Mouse (Mus musculus) neural tube, embryonic 12.5 days (tissue): ENCODE data around the gene Lrrk1. TPM values are rescaled to one million over a fixed set of nuclear protein-coding genes. Genes with fewer than 3 reads are reported as not detected.

Source experiments
- ATAC-seq: fragments of 200-750 bp; cut with Nextera tagmentation; 2 replicates; pipeline ENCODE4 v1.8.0; 2017; ENCODE audit warnings: low read depth, mild to moderate bottlenecking, moderate TSS enrichment, moderate library complexity; ENCODE audit not compliant: low FRiP score
- H3K27ac ChIP-seq: fragments of 300-500 bp; sonication (generic); 2 replicates; pipeline ENCODE4 v1.5.1; 2016
- H3K27me3 ChIP-seq: fragments of 300-500 bp; sonication (generic); replicated peaks from 2 replicates; pipeline ENCODE4 v1.6.1; 2016; ENCODE audit warnings: mild to moderate bottlenecking
- H3K36me3 ChIP-seq: fragments of 300-500 bp; sonication (generic); 2 replicates; pipeline ENCODE4 v1.6.1; 2016; ENCODE audit warnings: mild to moderate bottlenecking
- H3K4me1 ChIP-seq: fragments of 300-500 bp; sonication (generic); 2 replicates; pipeline ENCODE4 v1.6.1; 2016
- H3K4me2 ChIP-seq: fragments of 300-500 bp; sonication (generic); replicated peaks from 2 replicates; pipeline ENCODE4 v1.6.1; 2016; ENCODE audit warnings: mild to moderate bottlenecking
- H3K4me3 ChIP-seq: fragments of 300-500 bp; sonication (generic); 2 replicates; pipeline ENCODE4 v1.5.1; 2016
- H3K9ac ChIP-seq: fragments of 300-500 bp; sonication (generic); 2 replicates; pipeline ENCODE4 v1.6.1; 2016; ENCODE audit warnings: mild to moderate bottlenecking
- H3K9me3 ChIP-seq: fragments of 300-500 bp; sonication (generic); 2 replicates; pipeline ENCODE4 v1.6.1; 2016; ENCODE audit warnings: mild to moderate bottlenecking
- WGBS: fragments of 180-500 bp; shearing (Covaris S2); methylation state at CpG from one replicate; pipeline ENCODE4 v1.1.7; 2016; 5-methylcytosine and 5-hydroxymethylcytosine counted together
- polyA plus RNA-seq: library from polyadenylated mRNA; unstranded; fragments of >200 nt; fragmentation: Nextera tagmentation; extraction: Ambion mirVana; gene quantifications from 2 replicates; pipeline ENCODE4 v1.2.1, GENCODE M21; 2016

The Lrrk1 gene
- polyA plus RNA-seq, 1 experiment from 2014 or later = 8.5 TPM

- WGBS = 12% methylated on average over 8 of the region's 8 CpGs
- no peak for ATAC-seq
- Histone ChIP-seq H3K27me3 (no peaks in the 10 kb centered on the region), H3K4me2 (peak overlapping the region; percentile 27; the same call in 1 of the 2 replicates), H3K36me3 (no peaks in the 10 kb centered on the region), H3K27ac (no peak overlapping the region), H3K4me1 (peaks cover 17% of the 10 kb centered on the region), H3K9ac (no peak overlapping the region), H3K9me3 (no peaks in the 10 kb centered on the region), H3K4me3 (no peak overlapping the region)
These were observed 165.5 kb downstream of the Lrrk1 start for GRCm38 (mm10) chr7:66222621-66223091.

GRCm38 (mm10) chr7:66219794-66220227 is 168.3 kb downstream of the Lrrk1 start:
- Histone ChIP-seq H3K4me2 (no peak overlapping the region), H3K27me3 (no peaks in the 10 kb centered on the region), H3K9ac (no peak overlapping the region), H3K27ac (no peak overlapping the region), H3K4me3 (no peak overlapping the region), H3K4me1 (peaks cover 18% of the 10 kb centered on the region), H3K9me3 (no peaks in the 10 kb centered on the region), H3K36me3 (no peaks in the 10 kb centered on the region)
- no peak for ATAC-seq
- WGBS = 43% methylated on average over 4 of the region's 4 CpGs

- no peak overlapping the region for H3K27ac ChIP-seq
- no peak overlapping the region for H3K9ac ChIP-seq
- ATAC-seq = no peak
- H3K4me1 ChIP-seq = peaks cover 18% of the 10 kb centered on the region
- WGBS = 76% methylated on average over 4 of the region's 4 CpGs
- H3K36me3 ChIP-seq = no peaks in the 10 kb centered on the region
- no peak overlapping the region for H3K4me2 ChIP-seq
- no peak overlapping the region for H3K4me3 ChIP-seq
- no peaks in the 10 kb centered on the region for H3K9me3 ChIP-seq
- H3K27me3 ChIP-seq = no peaks in the 10 kb centered on the region
These were observed 168.9 kb downstream of the Lrrk1 start for GRCm38 (mm10) chr7:66219028-66219793.

GRCm38 (mm10) chr7:66218193-66219014 is 169.7 kb downstream of the Lrrk1 start:
- 0 out of 2 replicates have a peak overlapping the region, but pooled peaks have one; percentile 46 for H3K27ac ChIP-seq
- H3K9me3 ChIP-seq = no peaks in the 10 kb centered on the region
- WGBS = 33% methylated on average over 9 of the region's 9 CpGs
- no peak for ATAC-seq
- H3K9ac ChIP-seq = no peak overlapping the region
- H3K36me3 ChIP-seq = no peaks in the 10 kb centered on the region
- no peaks in the 10 kb centered on the region for H3K27me3 ChIP-seq
- H3K4me2 ChIP-seq = no peak overlapping the region
- H3K4me3 ChIP-seq = no peak overlapping the region
- H3K4me1 ChIP-seq = peaks cover 18% of the 10 kb centered on the region

- H3K4me2 ChIP-seq = no peak overlapping the region
- H3K9ac ChIP-seq = no peak overlapping the region
- H3K27ac ChIP-seq = no peak overlapping the region
- no peak for ATAC-seq
- WGBS = 79% methylated on average over 7 of the region's 7 CpGs
- no peaks in the 10 kb centered on the region for H3K36me3 ChIP-seq
- H3K4me1 ChIP-seq = peaks cover 15% of the 10 kb centered on the region
- H3K4me3 ChIP-seq = no peak overlapping the region
- H3K27me3 ChIP-seq = no peaks in the 10 kb centered on the region
- H3K9me3 ChIP-seq = no peaks in the 10 kb centered on the region
These were observed 170.5 kb downstream of the Lrrk1 start for GRCm38 (mm10) chr7:66217531-66218094.

- no peak overlapping the region for H3K27ac ChIP-seq
- no peaks in the 10 kb centered on the region for H3K27me3 ChIP-seq
- H3K9me3 ChIP-seq = no peaks in the 10 kb centered on the region
- H3K36me3 ChIP-seq = no peaks in the 10 kb centered on the region
- ATAC-seq = no peak
- H3K4me3 ChIP-seq = no peak overlapping the region
- 77% methylated on average over 7 of the region's 7 CpGs for WGBS
- H3K9ac ChIP-seq = no peak overlapping the region
- H3K4me2 ChIP-seq = no peak overlapping the region
- H3K4me1 ChIP-seq = peaks cover 13% of the 10 kb centered on the region
These were observed 171.1 kb downstream of the Lrrk1 start for GRCm38 (mm10) chr7:66217011-66217410.

GRCm38 (mm10) chr7:66215911-66216310 is 172.2 kb downstream of the Lrrk1 start:
- Histone ChIP-seq H3K9me3 (no peaks in the 10 kb centered on the region), H3K36me3 (no peaks in the 10 kb centered on the region), H3K9ac (no peak overlapping the region), H3K4me2 (no peak overlapping the region), H3K27me3 (no peaks in the 10 kb centered on the region), H3K4me1 (peaks cover 13% of the 10 kb centered on the region), H3K4me3 (no peak overlapping the region), H3K27ac (no peak overlapping the region)
- 82% methylated on average over 1 of the region's 1 CpGs for WGBS
- ATAC-seq = no peak

GRCm38 (mm10) chr7:66214477-66214876 is 173.7 kb downstream of the Lrrk1 start:
- Histone ChIP-seq H3K9ac (no peak overlapping the region), H3K27ac (no peak overlapping the region), H3K27me3 (no peaks in the 10 kb centered on the region), H3K4me1 (peaks cover 13% of the 10 kb centered on the region), H3K36me3 (no peaks in the 10 kb centered on the region), H3K4me3 (no peak overlapping the region), H3K4me2 (no peak overlapping the region), H3K9me3 (no peaks in the 10 kb centered on the region)
- no peak for ATAC-seq
- 60% methylated on average over 6 of the region's 6 CpGs for WGBS

- H3K9me3 ChIP-seq = no peaks in the 10 kb centered on the region
- H3K36me3 ChIP-seq = no peaks in the 10 kb centered on the region
- H3K27me3 ChIP-seq = no peaks in the 10 kb centered on the region
- no peak overlapping the region for H3K27ac ChIP-seq
- WGBS = 92% methylated on average over 1 of the region's 1 CpGs
- no peak overlapping the region for H3K4me2 ChIP-seq
- peaks cover 4% of the 10 kb centered on the region for H3K4me1 ChIP-seq
- H3K4me3 ChIP-seq = no peak overlapping the region
- ATAC-seq = no peak
- H3K9ac ChIP-seq = no peak overlapping the region
These were observed 175.3 kb downstream of the Lrrk1 start for GRCm38 (mm10) chr7:66212887-66213286.

- Histone ChIP-seq H3K36me3 (no peaks in the 10 kb centered on the region), H3K9me3 (no peaks in the 10 kb centered on the region), H3K4me2 (no peak overlapping the region), H3K27me3 (no peaks in the 10 kb centered on the region), H3K4me3 (no peak overlapping the region), H3K4me1 (no peaks in the 10 kb centered on the region), H3K27ac (no peak overlapping the region), H3K9ac (no peak overlapping the region)
- ATAC-seq = no peak
- WGBS = 87% methylated on average over 2 of the region's 2 CpGs
These were observed 178.2 kb downstream of the Lrrk1 start for GRCm38 (mm10) chr7:66209920-66210319.

GRCm38 (mm10) chr7:66201657-66202056 is 186.5 kb downstream of the Lrrk1 start:
- Histone ChIP-seq H3K4me1 (peaks cover 11% of the 10 kb centered on the region), H3K4me3 (no peak overlapping the region), H3K4me2 (no peak overlapping the region), H3K9ac (no peak overlapping the region), H3K27ac (no peak overlapping the region), H3K27me3 (no peaks in the 10 kb centered on the region), H3K36me3 (no peaks in the 10 kb centered on the region), H3K9me3 (peaks cover 4% of the 10 kb centered on the region; the same call in 1 of the 2 replicates)
- ATAC-seq = no peak
- 85% methylated on average over 2 of the region's 2 CpGs for WGBS

- WGBS = 48% methylated on average over 8 of the region's 8 CpGs
These were observed 187.2 kb downstream of the Lrrk1 start for GRCm38 (mm10) chr7:66200791-66201450.

More at GRCm38 (mm10) chr7:66200791-66201450, 187.2 kb downstream of the Lrrk1 start:
- no peak overlapping the region for H3K4me3 ChIP-seq
- H3K27me3 ChIP-seq = no peaks in the 10 kb centered on the region
- no peaks in the 10 kb centered on the region for H3K36me3 ChIP-seq
- peaks cover 11% of the 10 kb centered on the region for H3K4me1 ChIP-seq
- H3K9ac ChIP-seq = no peak overlapping the region
- H3K9me3 ChIP-seq = peaks cover 4% of the 10 kb centered on the region; the same call in 1 of the 2 replicates
- H3K27ac ChIP-seq = no peak overlapping the region
- H3K4me2 ChIP-seq = no peak overlapping the region
- ATAC-seq = no peak
